Mouse (Mus musculus) left cerebral cortex, adult 2 months (tissue): ENCODE data around the gene Nbea. TPM values are rescaled to one million over a fixed set of nuclear protein-coding genes. Genes with fewer than 3 reads are reported as not detected.
"Not testable (repeated sequence)": the region's sequence is repeated elsewhere in the genome, so short reads cannot be mapped to it uniquely, and the experiment has no call there.

Experiments used
- DNase-seq, 2 experiments: peaks; one replicate each; pipeline ENCODE4 v3.0.0; 2021 to 2022; ENCODE audit warnings: low spot score in 2 of 2, mixed read lengths in 1 of 2; ENCODE audit errors: extremely low spot score in 1 of 2
- H3K27ac ChIP-seq: fragments of 200-600 bp; 2 replicates; pipeline ENCODE4 v1.8.1; 2022
- H3K4me3 ChIP-seq: fragments of 200-600 bp; 2 replicates; pipeline ENCODE4 v1.8.1; 2022
- CTCF ChIP-seq: fragments of 200-600 bp; IDR thresholded peaks from 2 replicates; pipeline ENCODE4 v1.8.1; 2022; ENCODE audit warnings: antibody characterized with exemption, mild to moderate bottlenecking, moderate library complexity
- intact Hi-C: fragments of 180-260 bp; cut with DNase I; formaldehyde crosslinking; loops from one replicate; pipeline ENCODE4 v1.15.1; 2025
- total RNA-seq, 2 experiments: library from RNA; stranded (reverse); gene quantifications; 2 replicates each; pipeline ENCODE4 v1.2.3; 2021

Nbea gene
- total RNA-seq, 2 experiments from 2014 or later = 171 to 176 TPM

DNA sequence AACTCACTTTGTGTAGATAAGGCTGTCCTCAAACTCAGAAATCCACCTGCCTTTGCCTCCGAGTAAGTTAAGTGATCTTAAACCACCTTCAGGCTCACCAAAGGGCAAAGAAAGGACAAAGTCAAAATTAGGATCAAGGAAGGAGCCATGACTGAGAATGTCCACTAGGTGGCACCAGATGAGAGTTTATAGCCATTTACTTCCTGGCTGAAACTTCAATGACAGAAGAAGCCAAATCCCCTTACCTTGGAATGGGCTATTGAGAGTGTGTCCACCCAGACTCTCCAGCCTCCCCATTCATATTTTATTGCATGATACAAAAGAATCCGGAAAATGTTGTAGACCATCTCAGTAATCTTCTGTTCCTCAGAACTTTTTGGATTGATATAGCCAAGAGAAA, 175.5 kb downstream of the Nbea start:
- H3K4me3 ChIP-seq = no peak overlapping the region

DNA sequence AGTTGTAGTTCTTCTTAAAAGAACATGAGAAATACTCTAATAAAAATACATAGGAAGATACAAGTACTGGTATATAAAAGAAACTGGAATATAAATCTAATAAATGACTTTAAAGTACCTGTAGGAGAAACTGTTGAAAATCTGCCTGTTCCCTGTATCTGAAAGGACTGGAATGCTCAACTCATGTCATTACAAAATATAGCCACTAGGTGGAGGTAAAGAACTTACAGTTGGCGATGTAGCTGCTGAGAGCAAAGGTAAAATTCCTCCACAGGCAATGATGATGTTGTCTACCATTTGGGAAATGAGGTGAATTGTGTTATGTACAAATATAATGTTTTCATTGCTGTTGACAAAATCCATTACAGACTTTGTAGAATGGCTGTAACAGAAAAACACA, 183.2 kb downstream of the Nbea start:
- H3K27ac ChIP-seq = no peak overlapping the region
- H3K4me3 ChIP-seq = no peak overlapping the region
- intact Hi-C loops = loop anchor here (2.0 to 10.0 kb wide), 2 partner anchors 1205 to 1445 kb away; no protein-coding TSS in a partner anchor
- TF ChIP-seq CTCF = peak; percentile 87
- no peak for DNase-seq

More for the DNA sequence above, 175.5 kb downstream of the Nbea start:
- DNase-seq = peak in 1 of 2 experiments; percentile 33
- H3K27ac ChIP-seq = no peak overlapping the region
- intact Hi-C loops = loop anchor here (5.0 to 10.0 kb wide), 2 partner anchors 174 to 1437 kb away; partner anchors contain the start of gene Nbea
- peak; percentile 93 for TF ChIP-seq CTCF

DNA sequence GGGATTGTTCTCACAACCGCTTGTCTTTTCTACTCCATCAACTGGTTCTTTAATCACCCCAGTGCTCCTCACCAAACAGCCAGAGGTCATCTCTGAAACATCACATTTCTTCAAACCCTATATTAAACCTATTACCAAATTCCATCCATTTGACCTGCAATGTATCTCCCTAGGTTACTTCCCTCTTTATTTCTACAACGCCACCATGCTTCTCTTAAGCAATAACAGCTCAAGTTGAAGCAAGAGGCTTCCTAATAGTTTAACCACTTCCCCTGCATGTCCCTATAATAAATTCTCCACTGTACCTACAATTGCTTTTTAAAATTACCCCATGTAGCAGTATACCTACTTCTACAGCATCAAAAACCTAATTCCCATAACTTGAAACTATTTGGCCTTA, 205.1 kb downstream of the Nbea start:
- H3K27ac ChIP-seq = no peak overlapping the region
- intact Hi-C loops = no loop called here
- H3K4me3 ChIP-seq = no peak overlapping the region
- no peak for DNase-seq
- no peak for TF ChIP-seq CTCF

DNA sequence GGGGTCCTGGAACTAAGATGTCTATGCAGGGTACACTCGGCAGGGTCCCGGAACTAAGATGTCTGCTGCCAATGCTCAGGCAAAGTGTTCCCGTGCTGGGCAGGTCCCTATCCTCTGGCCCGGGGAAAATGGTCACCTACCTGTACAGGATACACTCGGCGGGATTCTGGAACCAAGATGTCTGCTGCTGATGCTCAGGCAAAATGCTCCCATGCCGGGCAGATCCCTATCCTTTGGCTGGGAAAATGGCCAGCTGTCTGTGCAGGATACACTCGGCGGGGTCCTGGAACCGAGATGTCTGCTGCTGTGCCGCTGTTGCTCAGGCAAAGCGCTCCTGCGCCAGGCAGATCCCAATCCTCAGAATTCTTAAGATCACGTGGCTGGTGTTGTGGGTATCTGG, 206.5 kb downstream of the Nbea start:
- H3K27ac ChIP-seq, intact Hi-C loops, H3K4me3 ChIP-seq, DNase-seq: not testable (repeated sequence)

GRCm38 (mm10) chr3:55965723-55966156, 217.8 kb downstream of the Nbea start:
- H3K4me3 ChIP-seq = no peak overlapping the region
- DNase-seq = no peak
- no peak overlapping the region for H3K27ac ChIP-seq
- intact Hi-C loops = no loop called here
- no peak for TF ChIP-seq CTCF

DNA sequence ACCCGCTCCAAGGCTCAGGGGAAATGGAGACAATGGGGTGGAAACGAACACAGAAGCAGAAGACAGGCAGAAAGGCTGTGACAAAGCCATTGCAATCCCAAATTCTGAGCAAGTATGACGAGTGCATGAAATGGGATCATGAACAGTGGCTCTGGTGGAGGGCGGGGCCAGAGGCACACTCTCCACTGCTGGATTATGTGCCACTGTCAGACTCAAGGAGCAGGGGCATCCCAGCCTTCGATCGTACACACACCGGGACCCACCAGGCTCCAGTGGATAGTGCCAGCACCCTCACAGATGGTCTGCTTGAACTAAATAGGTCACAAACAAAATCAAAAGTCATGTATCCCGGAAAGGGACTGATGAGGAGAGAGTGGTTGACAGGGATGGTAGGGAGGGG, 220.5 kb downstream of the Nbea start:
- intact Hi-C loops = no loop called here
- H3K27ac ChIP-seq = no peak overlapping the region
- no peak for TF ChIP-seq CTCF
- no peak overlapping the region for H3K4me3 ChIP-seq
- DNase-seq = no peak

GRCm38 (mm10) chr3:55949994-55950393, 233.5 kb downstream of the Nbea start:
- intact Hi-C loops = no loop called here
- no peak for TF ChIP-seq CTCF
- Histone ChIP-seq H3K27ac (no peak overlapping the region), H3K4me3 (no peak overlapping the region)
- DNase-seq = no peak

GRCm38 (mm10) chr3:55949148-55949547, 234.4 kb downstream of the Nbea start:
- intact Hi-C loops = no loop called here
- DNase-seq = no peak
- H3K27ac ChIP-seq = no peak overlapping the region
- no peak for TF ChIP-seq CTCF
- H3K4me3 ChIP-seq = no peak overlapping the region

- DNase-seq = no peak
- Histone ChIP-seq H3K4me3 (no peak overlapping the region), H3K27ac (no peak overlapping the region)
- intact Hi-C loops = no loop called here
- no peak for TF ChIP-seq CTCF
These were observed 256.2 kb downstream of the Nbea start for GRCm38 (mm10) chr3:55927343-55927742.

GRCm38 (mm10) chr3:55909290-55909689, 274.2 kb downstream of the Nbea start:
- intact Hi-C loops = no loop called here

DNA sequence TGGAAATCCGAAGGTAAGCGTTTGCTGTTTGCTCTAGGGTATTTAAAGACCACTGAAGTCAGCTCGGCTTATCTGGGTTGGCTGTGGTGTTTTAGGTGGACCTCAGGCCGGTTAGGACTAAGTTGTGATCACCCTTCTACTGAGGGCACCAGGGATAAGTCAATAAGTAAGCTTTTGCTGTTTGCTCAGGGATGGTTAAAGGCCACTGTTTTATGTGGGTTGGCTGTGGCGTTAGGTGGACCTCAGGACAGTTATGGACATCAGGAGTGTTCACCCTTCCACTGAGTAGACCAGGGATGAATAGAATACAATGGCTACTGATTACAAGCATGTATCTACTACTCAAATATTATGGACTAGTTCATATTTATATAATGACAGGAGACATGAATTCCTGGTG, 292.9 kb downstream of the Nbea start:
- DNase-seq = no peak
- no peak overlapping the region for H3K27ac ChIP-seq
- no peak for TF ChIP-seq CTCF

More at GRCm38 (mm10) chr3:55909290-55909689, 274.2 kb downstream of the Nbea start:
- Histone ChIP-seq H3K27ac (no peak overlapping the region), H3K4me3 (no peak overlapping the region)
- DNase-seq = no peak
- no peak for TF ChIP-seq CTCF

GRCm38 (mm10) chr3:55889227-55889626, 294.3 kb downstream of the Nbea start:
- no peak for TF ChIP-seq CTCF
- intact Hi-C loops = no loop called here
- no peak overlapping the region for H3K4me3 ChIP-seq
- H3K27ac ChIP-seq = no peak overlapping the region
- DNase-seq = no peak

More for the DNA sequence above, 292.9 kb downstream of the Nbea start:
- intact Hi-C loops = no loop called here
- no peak overlapping the region for H3K4me3 ChIP-seq

DNA sequence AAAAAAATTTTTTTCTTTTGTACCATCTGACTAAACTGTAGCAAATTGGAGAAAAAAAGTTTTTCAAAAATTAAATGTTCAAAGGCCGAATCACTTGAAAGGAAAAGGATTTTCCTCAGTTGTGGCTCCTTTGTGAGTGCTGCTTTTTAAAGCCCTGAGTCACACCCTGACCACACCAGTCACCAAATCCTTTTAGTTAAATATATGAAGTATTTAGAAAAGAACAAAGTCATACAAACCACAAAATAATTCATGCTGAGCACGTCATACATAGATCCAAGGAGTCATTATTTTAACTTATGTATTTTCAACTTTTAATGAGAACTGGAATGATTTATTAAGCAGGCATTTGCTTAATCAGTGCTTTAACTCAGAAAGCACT, 295.7 kb downstream of the Nbea start:
- H3K27ac ChIP-seq = no peak overlapping the region
- no peak for TF ChIP-seq CTCF
- no peak for DNase-seq
- intact Hi-C loops = no loop called here
- H3K4me3 ChIP-seq = no peak overlapping the region
